Mouse (Mus musculus) right cerebral cortex, adult 18-20 months (tissue): ENCODE results near the gene Tekt1.

Experiments used
- DNase-seq: peaks from one replicate; pipeline ENCODE4 v3.0.0; 2022; ENCODE audit warnings: mixed read lengths

Tekt1 gene

DNA sequence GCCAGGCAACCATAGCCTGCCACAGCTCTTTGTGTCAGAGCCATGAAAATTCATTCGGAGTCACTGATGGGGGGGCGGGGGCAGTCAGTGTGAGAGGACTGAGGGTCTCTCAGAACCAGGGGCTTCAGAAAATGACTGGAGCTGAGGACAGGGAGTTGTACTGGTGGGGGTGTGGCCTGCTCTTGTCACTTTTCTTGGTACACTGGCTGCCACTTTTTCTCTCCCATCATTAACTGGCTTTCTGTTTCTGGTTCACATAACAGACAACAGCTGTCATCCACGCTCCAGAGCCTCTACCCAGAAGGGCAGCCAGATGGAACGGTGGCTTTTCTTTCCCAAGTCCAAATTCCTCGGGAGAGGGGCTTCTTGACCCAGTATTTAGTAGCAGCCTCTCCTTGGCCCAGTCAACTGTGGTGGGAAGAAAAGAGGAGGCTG, 23.8 kb downstream of the Tekt1 start:
- no peak for DNase-seq

DNA sequence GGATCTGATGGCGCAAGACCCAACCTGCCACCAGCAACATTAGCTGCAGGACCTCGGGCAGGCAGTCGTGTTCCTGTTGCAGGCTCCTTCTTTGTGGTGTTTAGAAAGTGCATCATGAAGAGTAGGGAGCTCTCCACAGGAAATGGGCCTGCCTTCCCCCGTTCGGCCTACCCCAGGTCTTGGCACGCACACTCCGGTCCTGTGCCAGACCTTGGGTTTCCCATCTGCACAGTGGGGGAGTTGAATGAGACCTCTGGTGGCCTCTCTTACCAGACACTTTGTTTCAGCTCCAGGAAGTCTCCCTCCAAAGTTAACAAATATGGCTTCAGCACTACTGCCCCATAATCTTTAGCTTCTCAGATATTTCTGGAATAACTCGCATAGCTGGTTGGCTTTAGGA, 25.5 kb downstream of the Tekt1 start:
- no peak for DNase-seq

DNA sequence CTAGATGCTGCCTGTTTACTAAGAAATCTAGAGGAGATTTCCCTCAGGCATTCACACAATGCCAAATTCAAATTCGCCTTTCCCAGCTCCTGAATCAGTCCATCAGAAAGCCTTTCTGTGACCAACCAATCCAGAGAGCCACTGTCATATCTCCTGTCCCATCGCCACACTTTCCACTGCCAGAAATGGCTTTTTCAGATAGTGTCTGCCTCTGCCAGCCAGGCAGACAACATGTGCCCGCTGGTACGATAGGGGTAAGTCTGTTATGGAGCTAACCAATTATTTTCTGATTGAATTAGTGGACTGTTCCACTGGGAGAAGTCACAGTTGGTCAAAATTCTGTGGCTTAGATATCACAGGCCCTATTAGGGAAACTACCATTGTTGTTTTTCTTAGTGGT, 27.6 kb downstream of the Tekt1 start:
- DNase-seq = no peak

DNA sequence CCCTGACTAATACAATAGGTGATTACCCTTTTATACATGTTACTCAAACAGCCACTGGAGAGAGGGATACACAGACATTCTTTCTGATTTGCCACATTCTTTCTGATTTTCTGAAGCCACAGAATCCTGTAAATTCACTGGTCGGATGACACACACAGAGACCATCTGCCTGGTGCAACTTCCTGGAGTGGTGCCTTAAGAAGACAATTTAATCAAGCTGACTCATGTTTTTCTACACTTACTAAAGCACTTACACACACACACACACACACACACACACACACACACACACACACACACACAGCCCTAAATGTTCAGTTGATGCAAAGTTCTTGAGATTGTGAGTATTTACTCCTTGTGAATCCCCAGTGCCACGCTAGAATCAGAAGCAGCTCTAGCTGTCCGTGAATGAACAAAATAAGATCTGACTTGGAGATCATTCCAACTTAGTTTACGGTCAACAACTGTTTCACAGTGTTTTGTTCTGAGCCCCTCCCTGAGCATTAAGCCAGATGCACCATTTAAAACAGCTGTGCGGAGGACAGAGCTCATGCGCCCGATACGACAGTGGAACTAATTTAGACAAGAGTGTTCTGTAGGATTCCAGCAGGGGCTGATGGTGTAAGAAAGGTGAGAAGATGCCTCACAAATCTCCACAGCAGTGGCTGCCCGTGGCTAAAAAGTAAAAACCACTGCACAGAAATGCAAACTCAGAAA, 29.1 kb downstream of the Tekt1 start:
- peak; percentile 70 for DNase-seq

DNA sequence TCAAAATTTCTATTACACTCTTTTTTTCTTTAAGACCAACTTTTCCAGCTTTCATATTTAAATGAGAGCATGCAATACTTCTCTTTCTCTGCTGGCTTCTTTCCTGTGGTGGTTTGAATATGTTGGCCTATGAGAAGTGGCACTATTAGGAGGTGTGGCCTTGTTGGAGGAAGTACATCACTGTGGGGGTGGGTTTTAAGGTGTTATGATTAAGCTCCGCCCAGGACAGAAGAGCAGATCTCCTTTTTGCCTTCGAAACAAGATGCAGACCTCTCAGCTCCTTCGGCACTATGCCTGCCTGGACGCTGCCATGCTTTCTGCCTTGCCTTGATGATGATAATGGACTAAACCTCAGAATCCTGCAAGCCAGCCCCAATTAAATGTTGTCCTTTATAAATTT, 36.5 kb downstream of the Tekt1 start:
- no peak for DNase-seq

DNA sequence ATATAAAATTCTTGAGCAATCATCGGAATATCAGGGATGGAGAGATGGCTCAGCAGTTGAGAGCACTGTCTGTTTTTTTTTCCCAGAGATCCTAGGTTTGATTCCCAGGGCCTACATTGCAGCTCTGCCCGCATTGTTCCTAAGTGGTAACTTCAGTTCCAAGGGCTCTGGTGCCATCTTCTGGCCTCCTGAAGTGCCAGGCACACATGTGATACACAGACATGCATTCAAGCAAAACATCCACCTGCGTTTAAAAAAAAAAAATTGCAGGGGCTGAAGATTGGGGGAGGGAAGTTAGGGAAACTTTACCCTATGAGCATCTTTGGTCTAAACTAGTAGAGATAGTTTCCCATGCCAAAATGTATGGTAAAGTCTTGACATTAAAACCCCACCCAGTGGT, 37.8 kb downstream of the Tekt1 start:
- no peak for DNase-seq

DNA sequence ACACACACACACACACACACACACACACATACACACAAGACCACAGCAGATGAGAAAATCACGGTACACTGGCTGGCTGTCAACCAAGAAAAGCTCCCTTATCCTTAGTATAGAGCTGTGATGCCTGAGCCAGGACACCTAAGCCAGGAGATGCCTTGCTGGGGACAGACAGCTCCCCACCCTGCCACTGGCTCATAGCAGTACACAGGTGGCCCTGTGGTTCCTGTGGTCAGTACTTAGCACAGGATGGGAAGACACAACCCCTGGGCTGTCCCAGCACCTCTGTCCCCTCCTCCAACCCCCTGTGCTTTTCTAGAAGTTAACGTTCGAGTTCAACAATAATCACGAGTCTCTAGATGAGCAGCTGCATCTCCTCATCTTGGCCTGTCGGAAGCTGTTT, 44.2 kb downstream of the Tekt1 start:
- no peak for DNase-seq

DNA sequence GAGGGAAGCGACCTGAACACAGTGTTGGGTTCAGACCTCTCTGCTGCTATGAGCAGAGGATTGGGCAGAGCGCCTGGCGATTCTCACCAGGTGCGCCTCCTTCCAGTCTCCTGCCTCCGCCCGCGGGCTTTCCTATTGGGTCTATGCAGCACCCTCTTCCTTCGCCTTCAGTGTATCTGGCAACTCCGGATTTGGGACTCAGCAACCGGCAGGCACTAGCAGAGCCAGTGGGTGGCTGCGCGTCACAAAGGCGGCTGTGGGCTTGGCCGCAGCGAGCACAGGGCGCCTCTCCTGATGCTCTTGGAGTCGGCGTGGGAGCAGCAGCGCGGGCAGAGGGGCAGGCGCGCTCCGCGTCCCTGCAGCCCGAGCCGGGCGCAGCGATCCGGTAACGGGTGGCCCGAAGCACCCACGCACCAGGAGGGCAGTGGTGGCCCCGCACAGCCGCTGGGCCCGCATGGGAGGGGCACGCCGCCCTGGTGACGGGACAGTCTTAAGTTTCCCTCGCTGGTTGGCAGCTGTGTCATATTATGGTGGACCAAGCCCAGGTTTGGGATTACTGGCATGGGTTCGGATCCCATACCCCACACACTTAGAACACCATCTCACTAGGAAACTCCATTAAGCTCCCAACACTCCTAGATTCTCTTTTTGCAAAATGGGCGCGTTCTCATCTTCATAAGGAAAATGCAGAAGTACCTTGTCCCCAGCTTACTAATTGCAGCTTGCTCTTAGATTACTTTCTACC, 47.9 kb downstream of the Tekt1 start, which contains the start of gene Fbxo39:
TSS of gene Fbxo39 (plus strand) at position 294 of the 745 bp plus-strand sequence.
- peak; percentile 72 for DNase-seq

DNA sequence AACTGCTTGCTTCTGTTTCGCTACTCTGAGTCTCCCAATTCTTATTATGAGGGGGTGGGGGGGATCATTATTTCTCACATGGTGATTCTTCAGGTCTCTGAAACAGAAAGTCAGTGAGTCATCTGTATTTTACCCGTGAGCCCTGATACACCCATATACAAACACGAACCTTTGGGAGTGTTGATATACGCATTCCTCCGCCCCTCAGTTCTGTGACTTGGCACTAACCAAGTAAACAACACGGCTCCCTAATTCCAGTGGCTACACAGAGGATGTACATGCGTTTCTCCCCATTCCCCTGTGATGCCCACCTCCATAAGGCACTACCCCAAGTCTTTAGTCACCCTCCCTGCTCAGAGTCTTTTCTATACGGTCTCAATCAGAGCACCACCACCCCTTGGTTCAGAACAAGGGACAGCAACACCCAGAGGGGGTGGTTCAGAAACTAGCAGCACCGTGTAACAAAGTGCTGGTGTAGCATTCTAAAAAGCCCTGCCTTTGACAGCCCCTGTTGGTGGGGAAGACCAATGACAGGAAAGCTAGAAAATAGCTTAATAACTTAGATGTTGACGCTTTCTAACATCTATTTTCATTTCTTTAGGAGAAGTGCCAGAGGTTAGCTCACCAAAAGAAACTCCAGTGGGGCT, 50.8 kb downstream of the Tekt1 start:
- DNase-seq = no peak

DNA sequence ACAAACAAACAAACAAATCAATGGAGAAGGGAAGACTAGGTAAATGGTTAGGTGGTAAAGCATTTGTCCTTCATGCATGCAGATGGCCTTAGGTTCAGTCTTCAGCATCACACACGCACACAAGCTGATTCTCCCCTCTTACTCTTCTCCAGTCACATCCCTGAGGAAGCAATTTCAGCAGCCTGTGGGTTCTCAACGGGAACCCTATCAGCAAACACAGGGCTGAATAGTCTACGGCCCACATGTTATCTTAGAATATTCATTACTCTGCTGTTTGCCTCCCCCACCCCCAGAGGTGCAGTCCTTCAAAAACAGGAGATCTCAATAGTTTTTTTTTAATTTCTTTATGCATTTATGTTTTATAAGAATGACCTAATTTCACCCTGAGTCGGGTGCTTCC, 51.8 kb downstream of the Tekt1 start:
- no peak for DNase-seq

DNA sequence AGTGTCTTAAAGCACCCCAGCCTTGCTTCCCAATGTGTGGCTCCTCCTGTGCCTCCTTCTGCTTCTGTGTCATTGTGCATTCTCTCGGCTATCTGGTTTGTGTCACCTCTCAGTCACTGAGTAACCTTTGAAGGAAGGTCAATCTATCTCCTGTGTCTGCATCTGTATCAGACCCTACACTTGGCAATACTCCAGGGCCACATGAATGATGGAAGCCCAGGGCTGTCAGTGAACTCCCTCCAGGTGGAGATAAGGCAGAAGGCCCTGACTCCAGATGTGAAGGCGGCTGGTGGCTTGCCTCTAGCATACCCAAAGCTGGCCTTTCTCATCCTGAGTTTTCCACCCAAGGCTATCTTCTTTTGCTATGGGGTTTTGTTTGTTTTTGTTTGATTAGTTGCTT, 53.3 kb downstream of the Tekt1 start:
- no peak for DNase-seq

DNA sequence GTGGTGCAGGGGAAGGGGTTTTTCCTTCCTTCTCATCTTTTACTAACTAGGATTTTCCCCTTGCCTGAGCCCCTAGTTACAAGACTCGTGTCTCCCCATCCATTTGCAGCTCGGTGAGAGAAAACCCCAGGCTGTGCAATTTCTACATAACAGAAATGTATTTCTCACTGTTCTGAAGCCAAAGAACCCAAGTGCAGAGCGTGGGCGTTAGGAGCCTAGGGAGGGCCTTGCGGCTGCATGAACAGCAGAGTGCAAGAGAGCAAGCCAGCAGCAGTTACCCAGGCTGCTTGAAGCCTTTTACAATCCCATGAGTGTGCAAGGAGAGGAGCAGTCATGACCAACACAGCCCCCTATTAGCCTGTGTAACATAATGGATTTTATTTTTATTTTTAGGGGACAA, 54.8 kb downstream of the Tekt1 start:
- DNase-seq = peak; percentile 69

DNA sequence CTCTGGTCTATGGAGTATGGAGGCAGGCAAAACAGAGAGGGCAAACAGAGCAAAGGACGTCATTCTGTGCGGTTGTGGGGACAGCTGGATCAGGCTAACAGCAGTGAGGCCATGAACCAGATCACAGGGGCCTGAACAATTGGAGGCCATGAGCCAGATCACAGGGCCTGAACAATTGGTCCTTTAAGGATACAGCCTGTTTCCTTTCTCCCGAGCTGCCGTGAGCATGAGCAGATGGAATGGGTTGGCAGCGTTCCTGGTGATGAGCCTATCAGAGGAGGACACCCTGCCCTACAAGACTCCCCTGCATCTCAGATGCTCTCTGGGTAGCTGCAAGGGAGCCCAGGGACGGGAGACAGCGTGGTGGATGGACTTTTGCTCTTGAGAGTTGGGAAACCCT, 60.0 kb downstream of the Tekt1 start:
- peak; percentile 84 for DNase-seq

DNA sequence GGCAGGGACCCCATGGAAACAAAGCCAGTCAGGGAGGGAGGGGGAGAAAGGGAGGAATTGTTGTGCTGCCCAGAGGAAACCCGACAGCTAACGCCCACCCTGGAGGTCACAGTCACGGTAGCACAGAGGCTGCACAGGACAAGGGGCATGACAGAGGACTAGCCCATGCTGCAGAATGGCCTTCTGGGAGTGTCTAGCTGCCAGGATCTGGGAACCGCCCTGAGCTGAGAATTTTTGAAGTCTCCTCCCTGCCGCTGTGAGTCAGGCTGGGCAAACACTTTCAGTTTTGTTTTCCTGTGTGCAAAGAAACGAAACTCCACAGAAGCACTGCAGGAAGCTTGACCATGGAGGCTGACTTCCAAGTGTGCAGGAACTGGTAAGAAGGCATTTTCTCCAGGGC, 60.9 kb downstream of the Tekt1 start, which contains the start of gene Xaf1:
TSS of gene Xaf1 (plus strand) at position 296 of the 400 bp plus-strand sequence.
- peak; percentile 27 for DNase-seq
